Mouse (Mus musculus) hindbrain, embryonic 11.5 days (tissue): Measurements from ENCODE around the gene Il1rn. TPM values are rescaled to one million over a fixed set of nuclear protein-coding genes. Genes with fewer than 3 reads are reported as not detected.

ENCODE experiments used
- ATAC-seq: fragments of 200-750 bp; cut with Nextera tagmentation; 2 replicates; pipeline ENCODE4 v1.8.0; 2017; ENCODE audit warnings: mild to moderate bottlenecking, moderate TSS enrichment, moderate library complexity; ENCODE audit not compliant: low FRiP score
- DNase-seq: peaks from one replicate; pipeline ENCODE4 v3.0.0-alpha.2; 2015; ENCODE audit warnings: low spot score
- H3K27ac ChIP-seq: fragments of 300-500 bp; sonication (generic); 2 replicates; pipeline ENCODE4 v1.5.1; 2014; ENCODE audit warnings: mild to moderate bottlenecking, low read depth, low read length
- H3K27me3 ChIP-seq: fragments of 300-500 bp; sonication (generic); 2 replicates; pipeline ENCODE4 v1.6.1; 2014; ENCODE audit warnings: mild to moderate bottlenecking, low read length, moderate library complexity, mixed read lengths; ENCODE audit not compliant: control insufficient read depth, insufficient read depth
- H3K36me3 ChIP-seq: fragments of 300-500 bp; sonication (generic); 2 replicates; pipeline ENCODE4 v1.6.1; 2014; ENCODE audit warnings: mild to moderate bottlenecking, low read length, moderate library complexity, mixed read lengths; ENCODE audit not compliant: control insufficient read depth, insufficient read depth
- H3K4me1 ChIP-seq: fragments of 300-500 bp; sonication (generic); replicated peaks from 2 replicates; pipeline ENCODE4 v1.6.1; 2014; ENCODE audit warnings: low read length, mixed read lengths; ENCODE audit not compliant: control insufficient read depth, insufficient read depth
- H3K4me2 ChIP-seq: fragments of 300-500 bp; sonication (generic); replicated peaks from 2 replicates; pipeline ENCODE4 v1.6.1; 2014; ENCODE audit warnings: mild to moderate bottlenecking, low read depth, low read length
- H3K4me3 ChIP-seq: fragments of 300-500 bp; sonication (generic); 2 replicates; pipeline ENCODE4 v1.5.1; 2014; ENCODE audit warnings: low read depth, low read length
- H3K9ac ChIP-seq: fragments of 300-500 bp; sonication (generic); 2 replicates; pipeline ENCODE4 v1.6.1; 2014; ENCODE audit warnings: low read depth, low read length
- H3K9me3 ChIP-seq: fragments of 300-500 bp; sonication (generic); 2 replicates; pipeline ENCODE4 v1.6.1; 2016; ENCODE audit warnings: low read length; ENCODE audit not compliant: control insufficient read depth
- WGBS: fragments of 180-500 bp; shearing (Covaris S2); extraction: QIAGEN DNeasy Blood & Tissue Kit; methylation state at CpG from one replicate; pipeline ENCODE4 v1.1.7; 2014; 5-methylcytosine and 5-hydroxymethylcytosine counted together
- polyA plus RNA-seq: library from polyadenylated mRNA; unstranded; fragments of >200 nt; fragmentation: Nextera tagmentation; extraction: Ambion mirVana; gene quantifications from 2 replicates; pipeline ENCODE4 v1.2.1, GENCODE M21; 2014

Il1rn gene
- polyA plus RNA-seq, 1 experiment from 2014 or later = not detected

GRCm38 (mm10) chr2:24344619-24345018 is 8.0 kb downstream of the Il1rn start:
- Histone ChIP-seq H3K27me3 (no peaks in the 10 kb centered on the region), H3K27ac (no peak overlapping the region), H3K9ac (no peak overlapping the region), H3K4me1 (no peaks in the 10 kb centered on the region), H3K36me3 (no peaks in the 10 kb centered on the region), H3K9me3 (no peaks in the 10 kb centered on the region), H3K4me3 (no peak overlapping the region), H3K4me2 (no peak overlapping the region)
- DNase-seq (no peak), ATAC-seq (no peak)
- 69% methylated on average over 4 of the region's 4 CpGs for WGBS

GRCm38 (mm10) chr2:24345056-24345455 is 8.4 kb downstream of the Il1rn start:
- DNase-seq (no peak), ATAC-seq (no peak)
- Histone ChIP-seq H3K4me2 (no peak overlapping the region), H3K27ac (no peak overlapping the region), H3K9me3 (no peaks in the 10 kb centered on the region), H3K4me3 (no peak overlapping the region), H3K4me1 (no peaks in the 10 kb centered on the region), H3K27me3 (no peaks in the 10 kb centered on the region), H3K9ac (no peak overlapping the region), H3K36me3 (no peaks in the 10 kb centered on the region)
- WGBS = 75% methylated on average over 8 of the region's 8 CpGs

DNA sequence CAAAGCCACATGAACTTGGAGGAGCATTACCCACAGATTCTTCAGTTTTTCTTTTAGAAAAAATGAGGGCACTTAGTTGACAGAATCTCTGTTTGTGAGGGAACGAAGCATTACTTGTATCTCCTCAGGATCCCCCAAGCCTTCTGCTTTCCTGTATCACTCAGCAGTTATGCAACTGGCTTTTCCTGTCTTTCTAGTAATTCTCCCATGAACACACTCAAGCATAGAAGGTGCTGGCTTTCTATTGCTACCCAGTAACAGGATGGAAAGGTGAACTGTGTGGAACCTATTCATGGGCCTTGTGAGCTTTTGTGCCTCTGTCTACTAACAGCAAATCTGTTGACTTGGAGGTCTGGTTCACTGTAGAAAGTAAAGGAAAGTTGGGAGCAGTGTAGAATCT is 11.3 kb downstream of the Il1rn start:
- no peak overlapping the region for H3K9ac ChIP-seq
- WGBS = 90% methylated on average over 1 of the region's 1 CpGs
- no peaks in the 10 kb centered on the region for H3K36me3 ChIP-seq
- no peaks in the 10 kb centered on the region for H3K4me1 ChIP-seq
- no peaks in the 10 kb centered on the region for H3K9me3 ChIP-seq
- ATAC-seq = no peak
- H3K27me3 ChIP-seq = no peaks in the 10 kb centered on the region
- no peak overlapping the region for H3K27ac ChIP-seq
- no peak overlapping the region for H3K4me2 ChIP-seq
- DNase-seq = no peak
- H3K4me3 ChIP-seq = no peak overlapping the region

DNA sequence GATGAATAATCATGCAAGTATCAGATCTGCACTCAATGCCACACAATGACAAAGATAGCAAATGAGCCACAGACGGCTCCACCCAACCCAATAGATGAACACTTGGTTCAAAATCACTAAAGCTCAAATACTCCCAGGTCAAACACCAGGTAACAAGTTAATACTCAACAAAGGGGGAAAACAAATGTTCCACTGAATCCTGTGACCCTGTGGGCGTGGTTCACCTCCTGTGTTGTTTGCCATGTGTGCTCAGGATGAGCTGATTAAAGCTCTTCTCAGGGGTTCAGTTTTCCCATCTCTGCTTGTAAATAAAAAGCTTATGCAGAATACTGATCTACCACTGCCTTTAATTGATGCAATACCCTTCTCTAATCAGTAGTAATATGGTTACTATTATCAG is 14.5 kb downstream of the Il1rn start:
- Histone ChIP-seq H3K27me3 (no peaks in the 10 kb centered on the region), H3K36me3 (no peaks in the 10 kb centered on the region), H3K27ac (no peak overlapping the region), H3K4me2 (no peak overlapping the region), H3K4me3 (no peak overlapping the region), H3K9ac (no peak overlapping the region), H3K4me1 (no peaks in the 10 kb centered on the region), H3K9me3 (no peaks in the 10 kb centered on the region)
- DNase-seq = no peak
- no peak for ATAC-seq
- WGBS = 78% methylated on average over 2 of the region's 2 CpGs

- Histone ChIP-seq H3K4me3 (no peak overlapping the region), H3K9ac (no peak overlapping the region), H3K27me3 (no peaks in the 10 kb centered on the region), H3K4me1 (no peaks in the 10 kb centered on the region), H3K27ac (no peak overlapping the region), H3K4me2 (no peak overlapping the region), H3K36me3 (no peaks in the 10 kb centered on the region), H3K9me3 (no peaks in the 10 kb centered on the region)
- 92% methylated on average over 2 of the region's 2 CpGs for WGBS
- DNase-seq (no peak), ATAC-seq (no peak)
Measured at GRCm38 (mm10) chr2:24353042-24353441, 16.4 kb downstream of the Il1rn start.

- no peak overlapping the region for H3K27ac ChIP-seq
- DNase-seq (peak; percentile 57), ATAC-seq (no peak)
- no peaks in the 10 kb centered on the region for H3K27me3 ChIP-seq
- no peak overlapping the region for H3K9ac ChIP-seq
- H3K4me3 ChIP-seq = no peak overlapping the region
- no peak overlapping the region for H3K4me2 ChIP-seq
- H3K36me3 ChIP-seq = no peaks in the 10 kb centered on the region
- WGBS = 23% methylated on average over 1 of the region's 1 CpGs
- H3K4me1 ChIP-seq = no peaks in the 10 kb centered on the region
- H3K9me3 ChIP-seq = no peaks in the 10 kb centered on the region
Measured at GRCm38 (mm10) chr2:24357642-24358041, 21.0 kb downstream of the Il1rn start.

- H3K9ac ChIP-seq = no peak overlapping the region
- H3K4me3 ChIP-seq = no peak overlapping the region
- H3K4me2 ChIP-seq = no peak overlapping the region
- no peaks in the 10 kb centered on the region for H3K27me3 ChIP-seq
- 82% methylated on average over 1 of the region's 1 CpGs for WGBS
- no peaks in the 10 kb centered on the region for H3K36me3 ChIP-seq
- no peaks in the 10 kb centered on the region for H3K9me3 ChIP-seq
- ATAC-seq (no peak), DNase-seq (no peak)
- H3K4me1 ChIP-seq = no peaks in the 10 kb centered on the region
- H3K27ac ChIP-seq = no peak overlapping the region
Measured at GRCm38 (mm10) chr2:24359347-24359746, 22.7 kb downstream of the Il1rn start.

DNA sequence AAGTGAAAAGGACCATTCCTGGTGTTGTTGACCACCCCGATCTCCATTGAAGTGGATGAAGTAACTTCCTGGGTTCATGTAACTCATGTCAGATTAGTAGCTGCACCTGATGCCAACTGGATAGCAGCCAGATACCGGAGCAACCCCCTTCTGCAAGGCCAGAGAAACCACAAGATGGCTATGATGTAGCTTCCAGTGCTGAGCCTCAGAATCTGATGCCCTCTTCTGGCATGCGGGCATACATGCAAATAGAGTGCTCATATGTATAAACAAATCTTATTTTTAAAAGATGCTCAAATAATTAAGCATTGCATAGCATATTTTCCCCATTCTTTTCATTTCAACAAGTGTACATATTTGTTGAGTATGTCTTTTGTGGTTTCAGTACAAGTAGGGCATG is 27.2 kb downstream of the Il1rn start:
- ATAC-seq (no peak), DNase-seq (no peak)
- Histone ChIP-seq H3K9me3 (no peaks in the 10 kb centered on the region), H3K4me3 (no peak overlapping the region), H3K36me3 (no peaks in the 10 kb centered on the region), H3K27me3 (peaks cover 5% of the 10 kb centered on the region), H3K4me2 (no peak overlapping the region), H3K27ac (no peak overlapping the region), H3K9ac (no peak overlapping the region), H3K4me1 (no peaks in the 10 kb centered on the region)
- WGBS = 87% methylated on average over 3 of the region's 3 CpGs

DNA sequence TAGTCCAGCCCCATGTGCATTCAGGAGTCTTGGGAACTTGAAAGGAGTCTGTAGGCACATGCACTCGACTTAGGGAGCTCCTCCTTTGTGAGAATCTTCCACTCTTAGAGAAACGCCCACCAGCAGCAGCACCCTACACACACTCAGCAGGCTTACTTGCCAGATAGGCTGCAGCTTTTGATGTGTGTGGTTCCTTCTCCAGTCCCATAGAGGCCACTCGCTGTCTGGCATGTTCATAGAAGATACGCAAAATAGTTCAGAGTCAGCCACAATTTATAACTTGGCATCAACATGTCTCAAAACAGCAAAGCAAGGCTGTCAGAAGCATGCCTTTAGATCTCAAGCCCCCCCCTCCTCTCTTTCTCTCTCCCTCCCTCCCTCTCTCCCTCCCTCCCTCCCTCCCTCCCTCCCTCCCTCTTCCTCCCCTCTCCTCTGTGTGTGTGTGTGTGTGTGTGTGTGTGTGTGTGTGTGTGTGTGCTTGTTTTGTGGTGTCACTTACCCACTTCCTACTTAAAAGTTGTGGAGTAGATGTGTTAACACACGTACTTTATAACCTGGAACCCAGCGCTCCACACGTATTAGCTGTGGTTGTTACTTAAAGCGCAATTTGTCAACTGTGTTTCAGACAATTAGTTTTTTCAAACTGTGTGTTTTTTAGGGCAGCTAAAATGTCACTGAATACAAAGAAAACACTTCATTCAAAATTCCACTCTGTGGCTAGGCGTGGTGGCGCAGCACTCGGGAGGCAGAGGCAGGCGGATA is 29.7 kb downstream of the Il1rn start:
- no peak overlapping the region for H3K4me2 ChIP-seq
- H3K9ac ChIP-seq = no peak overlapping the region
- H3K27me3 ChIP-seq = peaks cover 5% of the 10 kb centered on the region
- DNase-seq = no peak
- H3K27ac ChIP-seq = no peak overlapping the region
- no peaks in the 10 kb centered on the region for H3K9me3 ChIP-seq
- no peaks in the 10 kb centered on the region for H3K36me3 ChIP-seq
- no peak for ATAC-seq
- WGBS = 79% methylated on average over 12 of the region's 12 CpGs
- no peak overlapping the region for H3K4me3 ChIP-seq
- no peaks in the 10 kb centered on the region for H3K4me1 ChIP-seq
